Mouse (Mus musculus) liver, embryonic 14.5 days (tissue): ENCODE measurements around the gene Ptprz1.

Experiments
- CTCF ChIP-seq: IDR thresholded peaks from 2 replicates; pipeline ENCODE4 v1.5.1; 2016; ENCODE audit warnings: antibody characterized with exemption, low read depth, control low read depth
- EP300 ChIP-seq: IDR thresholded peaks from 2 replicates; pipeline ENCODE4 v1.6.1; 2016; ENCODE audit warnings: antibody characterized with exemption, low read depth

DNA sequence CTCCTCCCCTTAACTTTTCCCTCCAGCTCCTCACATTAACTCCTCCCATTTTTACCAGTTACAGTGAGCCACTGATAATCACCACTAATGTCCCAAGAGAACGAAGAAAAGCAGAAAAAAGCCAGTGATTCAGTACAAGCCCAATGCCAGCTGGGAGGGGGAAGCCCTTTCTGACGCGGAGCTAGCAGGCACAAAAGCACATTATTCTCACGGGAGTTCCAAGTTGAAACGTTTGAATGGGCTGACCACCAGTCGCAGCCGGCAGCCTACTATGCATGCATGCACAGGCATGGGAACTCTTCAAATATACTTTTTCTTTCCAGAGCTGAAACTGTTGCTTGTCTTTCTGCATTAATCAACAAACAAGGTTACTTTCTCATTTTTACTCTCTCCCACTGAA, 41.7 kb upstream of the Ptprz1 start:
- no peak for TF ChIP-seq EP300
- TF ChIP-seq CTCF = no peak
